Mouse (Mus musculus): ENCODE data around the gene Hoxb5. TPM values are rescaled to one million over a fixed set of nuclear protein-coding genes. Genes with fewer than 3 reads are reported as not detected.

Hoxb5 gene
- polyA plus RNA-seq, 1 experiment from 2014 or later, result 4.5 TPM

DNA sequence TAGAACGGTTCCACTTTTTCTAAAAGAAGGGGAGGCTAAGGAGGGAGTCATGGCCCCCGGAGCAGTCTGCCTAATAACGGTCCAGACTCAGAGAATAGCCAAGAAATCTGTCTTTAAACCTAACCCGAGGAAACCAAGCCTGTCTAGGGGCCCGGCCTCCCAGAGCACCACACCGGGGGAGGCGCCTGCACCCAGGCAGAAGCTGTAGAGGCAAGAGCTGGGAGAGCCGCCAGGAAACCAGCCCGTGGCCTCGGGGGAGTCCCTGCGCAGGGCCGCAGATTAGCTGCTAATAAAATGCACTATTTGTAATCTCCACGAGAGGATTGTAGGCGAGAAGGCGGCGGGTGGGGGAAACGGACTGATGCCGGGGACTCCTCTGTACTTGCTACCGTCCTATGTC, 33.3 kb upstream of the Hoxb5 start:
- H3K9me3 ChIP-seq (ENCODE audit: control insufficient read depth, low read length), result no peaks in the 10 kb centered on the region
- peaks cover 6% of the 10 kb centered on the region; the same call in 1 of the 2 replicates for H3K4me1 ChIP-seq (replicated peaks; ENCODE audit: control insufficient read depth, insufficient read depth, low read length)
- peaks cover 98% of the 10 kb centered on the region for H3K27me3 ChIP-seq (replicated peaks; ENCODE audit: control insufficient read depth, insufficient read depth, low read length)
- no peak overlapping the region for H3K4me3 ChIP-seq (ENCODE audit: low read depth, low read length)
- ATAC-seq (replicated peaks; ENCODE audit: low FRiP score) (no peak), DNase-seq (ENCODE audit: low spot score) (no peak)
- H3K36me3 ChIP-seq (ENCODE audit: control insufficient read depth, insufficient read depth, low read length), result no peaks in the 10 kb centered on the region
- 1% methylated on average over 19 of the region's 19 CpGs for WGBS
- no peak overlapping the region for H3K9ac ChIP-seq (ENCODE audit: low read depth, low read length)
- H3K4me2 ChIP-seq, result no peak overlapping the region
- H3K27ac ChIP-seq (ENCODE audit: low read depth, low read length), result no peak overlapping the region

DNA sequence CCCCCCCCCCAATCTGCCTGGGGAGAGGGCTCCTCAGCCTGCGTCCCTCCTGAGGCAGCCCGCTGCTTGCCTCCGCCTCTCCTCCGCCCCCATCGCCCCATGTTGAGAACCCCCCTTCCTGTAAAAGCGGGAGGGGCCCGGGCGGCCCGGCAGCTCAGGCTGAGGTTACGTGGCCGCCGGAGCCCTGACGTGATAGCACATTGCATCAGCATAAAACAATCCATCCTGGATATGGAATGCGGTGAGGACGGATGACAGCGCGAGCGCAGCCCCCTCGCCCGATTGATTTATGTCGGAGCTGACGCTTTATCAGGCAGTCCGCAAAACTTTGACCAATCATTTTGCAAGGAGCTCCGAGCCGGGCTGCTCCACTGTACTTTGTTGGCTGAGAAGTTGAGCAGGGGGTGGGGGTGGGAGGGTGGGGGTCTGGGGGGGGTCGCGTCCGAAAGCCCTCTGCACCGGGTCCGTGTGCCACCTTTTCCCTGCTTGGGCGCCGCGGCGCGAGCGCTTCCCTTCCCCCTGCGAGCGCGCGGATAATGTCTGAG, 32.1 kb upstream of the Hoxb5 start, which contains the start of gene Hoxb9:
TSS of gene Hoxb9 (plus strand) at position 462 of the 545 bp plus-strand sequence.
- H3K27ac ChIP-seq (ENCODE audit: low read depth, low read length), result no peak within 1 kb of the TSS
- H3K9me3 ChIP-seq (ENCODE audit: control insufficient read depth, low read length), result no peaks in the 10 kb centered on the region
- WGBS, result 1% methylated on average over 40 of the region's 40 CpGs
- no peak for DNase-seq (ENCODE audit: low spot score)
- no peaks in the 10 kb centered on the region for H3K36me3 ChIP-seq (ENCODE audit: control insufficient read depth, insufficient read depth, low read length)
- ATAC-seq (replicated peaks; ENCODE audit: low FRiP score), result no peak
- H3K9ac ChIP-seq (ENCODE audit: low read depth, low read length), result no peak within 1 kb of the TSS
- peaks cover 6% of the 10 kb centered on the region; the same call in 1 of the 2 replicates for H3K4me1 ChIP-seq (replicated peaks; ENCODE audit: control insufficient read depth, insufficient read depth, low read length)
- peak within 1 kb of the TSS; percentile 28 for H3K4me3 ChIP-seq (ENCODE audit: low read depth, low read length)
- peaks cover 98% of the 10 kb centered on the region for H3K27me3 ChIP-seq (replicated peaks; ENCODE audit: control insufficient read depth, insufficient read depth, low read length)
- peak within 1 kb of the TSS; percentile 43 for H3K4me2 ChIP-seq

DNA sequence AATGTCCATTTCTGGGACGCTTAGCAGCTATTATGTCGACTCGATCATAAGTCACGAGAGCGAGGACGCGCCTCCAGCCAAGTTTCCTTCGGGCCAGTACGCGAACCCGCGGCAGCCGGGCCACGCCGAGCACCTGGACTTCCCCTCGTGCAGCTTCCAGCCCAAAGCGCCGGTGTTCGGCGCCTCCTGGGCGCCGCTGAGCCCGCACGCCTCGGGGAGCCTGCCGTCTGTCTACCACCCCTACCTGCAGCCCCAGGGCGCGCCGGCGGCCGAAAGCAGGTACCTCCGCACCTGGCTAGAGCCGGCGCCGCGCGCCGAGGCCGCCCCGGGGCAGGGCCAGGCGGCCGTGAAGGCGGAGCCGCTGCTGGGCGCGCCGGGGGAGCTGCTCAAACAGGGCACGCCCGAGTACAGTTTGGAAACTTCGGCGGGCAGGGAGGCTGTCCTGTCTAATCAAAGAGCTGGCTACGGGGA, 31.6 kb upstream of the Hoxb5 start:
- H3K4me2 ChIP-seq, result peak overlapping the region; percentile 43

DNA sequence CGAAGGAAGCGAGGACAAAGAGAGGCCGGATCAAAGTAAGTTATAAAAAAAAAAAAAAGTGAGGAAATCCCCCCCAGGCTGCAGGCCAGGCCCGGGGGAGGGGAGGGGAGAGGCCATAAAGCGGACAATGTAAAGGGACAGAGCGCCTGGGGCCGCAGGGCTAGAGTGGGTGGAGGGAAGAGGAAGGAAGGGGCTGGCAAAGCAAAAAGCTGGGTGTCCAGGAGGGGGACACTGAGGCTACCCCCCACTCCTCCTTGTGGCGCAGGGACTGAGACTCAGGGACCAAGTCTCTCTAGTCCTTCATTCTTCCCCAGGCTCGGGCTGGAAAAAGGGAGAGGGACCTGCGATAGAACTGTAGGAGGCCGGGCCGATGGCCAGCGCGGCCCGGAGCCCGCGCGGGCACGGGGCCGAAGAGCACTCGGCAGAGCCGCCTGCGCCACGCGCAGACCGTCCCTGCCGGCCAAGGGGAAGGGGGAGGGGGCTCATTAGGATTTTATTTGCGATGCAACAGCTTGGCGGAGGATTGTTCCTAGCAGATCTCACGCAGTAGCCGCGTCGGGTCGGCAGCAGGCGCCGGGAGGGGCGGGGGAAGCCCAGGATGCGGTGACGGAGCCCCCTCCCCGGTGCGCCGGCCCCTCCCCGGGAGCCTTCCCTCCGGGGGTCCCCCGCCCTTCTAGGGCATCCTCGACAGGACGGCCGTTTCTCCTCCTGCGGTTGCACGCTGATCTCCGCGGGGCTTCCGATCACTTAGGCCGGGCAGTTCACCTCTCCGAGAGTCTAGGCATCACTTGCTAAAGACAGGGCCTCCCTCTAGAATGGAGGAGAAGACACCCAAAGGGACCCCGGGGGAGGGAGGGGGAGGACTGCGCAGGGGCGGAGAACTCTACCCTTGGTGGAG, 30.9 kb upstream of the Hoxb5 start:
- Histone ChIP-seq H3K27me3 (replicated peaks; ENCODE audit: control insufficient read depth, insufficient read depth, low read length) (peaks cover 98% of the 10 kb centered on the region), H3K9ac (ENCODE audit: low read depth, low read length) (no peak overlapping the region), H3K4me2 (peak overlapping the region; percentile 27; the same call in 1 of the 2 replicates), H3K36me3 (ENCODE audit: control insufficient read depth, insufficient read depth, low read length) (no peaks in the 10 kb centered on the region), H3K27ac (ENCODE audit: low read depth, low read length) (no peak overlapping the region), H3K9me3 (ENCODE audit: control insufficient read depth, low read length) (no peaks in the 10 kb centered on the region), H3K4me3 (ENCODE audit: low read depth, low read length) (peak overlapping the region; percentile 10; the same call in 1 of the 2 replicates), H3K4me1 (replicated peaks; ENCODE audit: control insufficient read depth, insufficient read depth, low read length) (peaks cover 6% of the 10 kb centered on the region; the same call in 1 of the 2 replicates)
- ATAC-seq (replicated peaks; ENCODE audit: low FRiP score) (no peak), DNase-seq (ENCODE audit: low spot score) (peak; percentile 46)
- WGBS, result under 1% methylated on average over 54 of the region's 58 CpGs

More for the DNA sequence above, 31.6 kb upstream of the Hoxb5 start:
- Histone ChIP-seq H3K27ac (ENCODE audit: low read depth, low read length) (no peak overlapping the region), H3K36me3 (ENCODE audit: control insufficient read depth, insufficient read depth, low read length) (no peaks in the 10 kb centered on the region), H3K9ac (ENCODE audit: low read depth, low read length) (no peak overlapping the region), H3K27me3 (replicated peaks; ENCODE audit: control insufficient read depth, insufficient read depth, low read length) (peaks cover 98% of the 10 kb centered on the region), H3K9me3 (ENCODE audit: control insufficient read depth, low read length) (no peaks in the 10 kb centered on the region), H3K4me1 (replicated peaks; ENCODE audit: control insufficient read depth, insufficient read depth, low read length) (peaks cover 6% of the 10 kb centered on the region; the same call in 1 of the 2 replicates), H3K4me3 (ENCODE audit: low read depth, low read length) (peak overlapping the region; percentile 28)
- ATAC-seq (replicated peaks; ENCODE audit: low FRiP score) (no peak), DNase-seq (ENCODE audit: low spot score) (no peak)
- WGBS, result 2% methylated on average over 52 of the region's 52 CpGs

DNA sequence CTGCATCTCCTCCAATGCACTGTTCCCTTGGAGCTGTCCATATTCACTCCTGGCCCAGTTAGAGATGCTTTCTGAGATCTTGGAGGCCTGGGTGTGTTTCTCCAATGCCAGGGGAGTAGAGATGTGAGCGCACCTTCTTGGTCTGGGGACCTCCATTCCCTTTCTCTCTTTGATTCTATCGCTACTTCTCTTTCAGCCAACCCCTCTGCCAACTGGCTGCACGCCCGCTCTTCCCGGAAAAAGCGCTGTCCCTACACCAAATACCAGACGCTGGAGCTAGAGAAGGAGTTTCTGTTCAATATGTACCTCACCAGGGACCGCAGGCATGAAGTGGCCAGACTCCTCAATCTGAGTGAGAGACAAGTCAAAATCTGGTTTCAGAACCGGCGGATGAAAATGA, 28.7 kb upstream of the Hoxb5 start:
- WGBS, result 10% methylated on average over 10 of the region's 10 CpGs
- peaks cover 6% of the 10 kb centered on the region; the same call in 1 of the 2 replicates for H3K4me1 ChIP-seq (replicated peaks; ENCODE audit: control insufficient read depth, insufficient read depth, low read length)
- no peaks in the 10 kb centered on the region for H3K36me3 ChIP-seq (ENCODE audit: control insufficient read depth, insufficient read depth, low read length)
- DNase-seq (ENCODE audit: low spot score) (no peak), ATAC-seq (replicated peaks; ENCODE audit: low FRiP score) (no peak)
- no peak overlapping the region for H3K27ac ChIP-seq (ENCODE audit: low read depth, low read length)
- peaks cover 100% of the 10 kb centered on the region for H3K27me3 ChIP-seq (replicated peaks; ENCODE audit: control insufficient read depth, insufficient read depth, low read length)
- no peak overlapping the region for H3K4me2 ChIP-seq
- H3K9ac ChIP-seq (ENCODE audit: low read depth, low read length), result no peak overlapping the region
- no peak overlapping the region for H3K4me3 ChIP-seq (ENCODE audit: low read depth, low read length)
- H3K9me3 ChIP-seq (ENCODE audit: control insufficient read depth, low read length), result no peaks in the 10 kb centered on the region

DNA sequence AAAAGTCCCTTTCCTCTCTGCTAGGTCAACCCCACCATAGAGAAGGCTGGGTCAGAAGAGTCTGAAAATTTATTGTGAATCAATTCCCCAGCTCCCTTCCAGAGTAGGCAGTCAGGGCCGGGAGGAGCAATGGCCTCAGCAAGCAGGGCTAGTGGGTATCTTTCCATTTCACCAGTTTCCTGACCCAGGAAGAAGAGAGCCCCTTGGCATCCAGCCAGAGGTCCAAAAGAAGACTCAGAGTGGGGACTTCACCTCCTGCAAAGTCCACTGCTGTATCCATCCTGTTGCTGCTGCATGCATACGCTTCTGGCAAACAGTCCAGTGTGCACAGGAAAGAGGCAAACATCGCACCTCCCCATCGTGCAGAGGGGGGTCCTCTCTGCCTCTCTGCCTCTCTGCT, 27.2 kb upstream of the Hoxb5 start:
- peaks cover 4% of the 10 kb centered on the region; the same call in 1 of the 2 replicates for H3K4me1 ChIP-seq (replicated peaks; ENCODE audit: control insufficient read depth, insufficient read depth, low read length)
- no peak for ATAC-seq (replicated peaks; ENCODE audit: low FRiP score)
- no peak overlapping the region for H3K27ac ChIP-seq (ENCODE audit: low read depth, low read length)
- no peak overlapping the region for H3K9ac ChIP-seq (ENCODE audit: low read depth, low read length)
- WGBS, result 17% methylated on average over 4 of the region's 4 CpGs
- no peak overlapping the region for H3K4me3 ChIP-seq (ENCODE audit: low read depth, low read length)
- no peak overlapping the region for H3K4me2 ChIP-seq
- H3K36me3 ChIP-seq (ENCODE audit: control insufficient read depth, insufficient read depth, low read length), result no peaks in the 10 kb centered on the region
- peaks cover 100% of the 10 kb centered on the region for H3K27me3 ChIP-seq (replicated peaks; ENCODE audit: control insufficient read depth, insufficient read depth, low read length)
- H3K9me3 ChIP-seq (ENCODE audit: control insufficient read depth, low read length), result no peaks in the 10 kb centered on the region
- no peak for DNase-seq (ENCODE audit: low spot score)

DNA sequence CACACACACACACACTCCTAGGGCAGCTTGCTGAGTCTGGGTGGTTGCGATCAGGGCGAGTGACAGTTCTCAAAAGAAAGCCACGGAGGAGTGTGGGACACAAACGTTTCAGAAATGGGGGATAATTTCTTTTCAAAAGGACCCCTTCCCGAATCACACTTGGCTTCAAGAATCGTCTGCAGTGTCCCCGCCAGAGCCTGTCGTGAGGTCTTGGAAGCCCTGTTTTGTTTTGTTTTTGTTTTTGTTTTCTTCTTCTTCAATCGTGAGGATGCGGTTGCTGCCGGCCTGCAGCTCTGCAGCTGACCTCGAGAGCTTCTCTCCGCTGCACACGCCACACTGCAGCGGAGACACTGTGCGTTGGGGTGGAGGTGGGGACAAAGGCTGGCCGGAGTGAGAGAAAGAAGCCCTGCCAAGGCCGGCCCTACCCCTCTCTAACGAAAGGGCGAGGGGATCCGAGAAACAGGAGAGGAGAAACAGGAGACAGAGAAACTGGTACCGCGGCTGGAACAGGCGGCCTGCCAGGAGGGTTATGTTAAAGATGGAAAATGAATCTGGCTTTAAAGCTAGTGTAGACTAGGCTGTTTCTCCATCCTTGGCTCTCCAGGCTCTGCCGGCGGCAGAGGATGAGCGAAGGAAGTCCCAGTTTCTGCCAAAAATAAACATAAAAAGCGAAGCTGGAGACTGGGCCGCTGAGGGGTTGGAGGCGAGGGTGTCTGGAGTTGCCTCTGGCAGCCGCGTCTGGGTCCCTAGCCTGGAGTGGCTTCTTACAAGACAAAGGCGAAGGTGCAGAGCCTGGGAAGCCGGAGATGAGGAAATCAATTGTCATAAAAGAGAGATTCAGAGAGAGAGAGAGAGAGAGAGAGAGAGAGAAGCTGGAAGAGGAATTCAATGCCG, 25.7 kb upstream of the Hoxb5 start:
- no peak for ATAC-seq (replicated peaks; ENCODE audit: low FRiP score)
- DNase-seq (ENCODE audit: low spot score), result no peak
- Histone ChIP-seq H3K36me3 (ENCODE audit: control insufficient read depth, insufficient read depth, low read length) (no peaks in the 10 kb centered on the region), H3K4me1 (replicated peaks; ENCODE audit: control insufficient read depth, insufficient read depth, low read length) (no peaks in the 10 kb centered on the region), H3K4me3 (ENCODE audit: low read depth, low read length) (no peak overlapping the region), H3K9ac (ENCODE audit: low read depth, low read length) (no peak overlapping the region), H3K9me3 (ENCODE audit: control insufficient read depth, low read length) (no peaks in the 10 kb centered on the region), H3K27me3 (replicated peaks; ENCODE audit: control insufficient read depth, insufficient read depth, low read length) (peaks cover 100% of the 10 kb centered on the region), H3K4me2 (no peak overlapping the region), H3K27ac (ENCODE audit: low read depth, low read length) (no peak overlapping the region)
- WGBS, result 2% methylated on average over 35 of the region's 35 CpGs

DNA sequence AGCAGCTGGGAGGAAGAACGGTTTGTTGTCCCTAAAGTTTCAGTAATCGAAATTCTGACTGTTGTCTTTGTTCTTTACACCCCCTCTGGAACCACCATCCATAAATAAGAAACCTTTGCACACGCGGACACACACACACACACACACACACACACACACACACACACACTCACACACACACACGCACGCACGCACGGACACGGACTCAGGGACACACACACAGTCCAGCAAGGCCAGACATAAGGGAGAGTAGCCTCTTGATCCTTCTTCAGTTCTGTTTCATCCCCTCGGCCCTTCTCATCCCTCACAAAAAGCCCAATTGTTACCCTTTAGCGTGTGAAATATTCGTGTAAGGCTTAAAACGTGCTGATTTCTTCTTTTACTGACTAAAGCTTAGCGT, 24.8 kb upstream of the Hoxb5 start:
- H3K27me3 ChIP-seq (replicated peaks; ENCODE audit: control insufficient read depth, insufficient read depth, low read length), result peaks cover 100% of the 10 kb centered on the region
- H3K4me3 ChIP-seq (ENCODE audit: low read depth, low read length), result no peak overlapping the region
- no peaks in the 10 kb centered on the region for H3K4me1 ChIP-seq (replicated peaks; ENCODE audit: control insufficient read depth, insufficient read depth, low read length)
- H3K9ac ChIP-seq (ENCODE audit: low read depth, low read length), result no peak overlapping the region
- no peaks in the 10 kb centered on the region for H3K9me3 ChIP-seq (ENCODE audit: control insufficient read depth, low read length)
- WGBS, result 20% methylated on average over 14 of the region's 14 CpGs
- no peak overlapping the region for H3K4me2 ChIP-seq
- no peaks in the 10 kb centered on the region for H3K36me3 ChIP-seq (ENCODE audit: control insufficient read depth, insufficient read depth, low read length)
- ATAC-seq (replicated peaks; ENCODE audit: low FRiP score), result no peak
- no peak overlapping the region for H3K27ac ChIP-seq (ENCODE audit: low read depth, low read length)
- no peak for DNase-seq (ENCODE audit: low spot score)
